Mouse (Mus musculus): ENCODE measurements around the gene Gpcpd1. TPM values are rescaled to one million over a fixed set of nuclear protein-coding genes. Genes with fewer than 3 reads are reported as not detected.
"Not testable (repeated sequence)": the region's sequence is repeated elsewhere in the genome, so short reads cannot be mapped to it uniquely, and the experiment has no call there.

Gene Gpcpd1
- polyA plus RNA-seq, 1 experiment from 2014 or later: 33.1 TPM

DNA sequence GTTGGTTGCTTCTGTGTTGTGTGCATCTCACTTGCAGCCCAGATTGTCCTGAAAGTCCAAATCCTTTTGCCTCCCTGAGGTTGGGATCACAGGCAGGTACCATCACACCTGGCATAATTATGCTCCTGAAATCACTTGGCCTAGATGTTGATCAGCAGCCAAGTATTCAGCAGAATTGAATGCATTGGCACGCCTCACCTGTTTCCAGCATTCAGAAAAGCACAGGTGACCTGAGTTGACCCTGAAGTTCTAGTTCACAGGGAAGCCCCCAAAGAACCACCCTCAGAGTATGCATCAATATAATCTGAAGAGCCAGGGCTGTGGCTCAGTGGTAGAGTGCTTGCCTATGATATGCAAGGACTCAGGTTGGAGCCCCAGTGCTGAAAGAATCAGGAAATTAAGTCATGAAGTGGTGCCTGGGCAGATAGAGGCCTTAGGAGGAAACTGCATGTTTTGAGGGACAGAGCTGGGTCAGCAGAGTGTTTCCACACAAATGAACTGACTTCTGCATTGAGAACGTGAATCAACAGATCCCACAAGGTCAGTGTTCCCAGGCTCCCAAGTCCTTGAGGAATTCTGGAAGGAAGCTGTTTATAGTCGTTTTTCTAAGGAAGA lies 10.4 kb upstream of the Gpcpd1 start:
- H3K4me1 ChIP-seq (ENCODE audit: insufficient read depth): no peaks in the 10 kb centered on the region
- no peaks in the 10 kb centered on the region for H3K27me3 ChIP-seq (ENCODE audit: insufficient read depth, low read length)
- H3K4me3 ChIP-seq (ENCODE audit: low read depth, low read length): no peak overlapping the region
- no peaks in the 10 kb centered on the region for H3K9me3 ChIP-seq (ENCODE audit: low read depth, low read length)
- WGBS: 65% methylated on average over 3 of the region's 3 CpGs
- H3K36me3 ChIP-seq (ENCODE audit: insufficient read depth): no peaks in the 10 kb centered on the region
- H3K27ac ChIP-seq (ENCODE audit: low read depth): no peak overlapping the region
- ATAC-seq (ENCODE audit: insufficient read depth) (no peak), DNase-seq (no peak)
- no peak overlapping the region for H3K4me2 ChIP-seq
- no peak for TF ChIP-seq CTCF (IDR thresholded peaks at IDR 0.05; ENCODE audit: low read depth)
- H3K9ac ChIP-seq: no peak overlapping the region

DNA sequence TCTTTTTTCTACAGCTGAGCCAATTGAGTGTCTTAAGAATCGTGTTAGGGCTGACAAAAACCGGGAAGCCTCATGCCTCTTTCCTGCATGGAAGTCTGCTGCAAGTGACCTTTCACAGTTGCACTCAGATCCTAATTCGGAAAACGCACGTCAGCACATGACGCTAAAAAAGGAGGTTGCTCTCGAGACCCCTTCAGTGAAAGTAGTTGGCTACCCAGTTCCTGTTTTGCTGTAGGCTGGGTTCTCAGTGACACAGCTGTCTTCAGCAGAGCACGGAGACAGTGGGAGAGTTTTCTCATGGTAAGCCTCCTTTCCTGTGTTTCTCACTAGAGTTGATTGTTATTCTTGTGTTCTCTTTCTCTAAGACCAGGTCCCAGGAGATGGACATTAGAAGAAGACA lies 9.7 kb upstream of the Gpcpd1 start:
- no peak for ATAC-seq (ENCODE audit: insufficient read depth)
- DNase-seq: no peak
- Histone ChIP-seq H3K9me3 (ENCODE audit: low read depth, low read length) (no peaks in the 10 kb centered on the region), H3K27me3 (ENCODE audit: insufficient read depth, low read length) (no peaks in the 10 kb centered on the region), H3K27ac (ENCODE audit: low read depth) (no peak overlapping the region), H3K4me1 (ENCODE audit: insufficient read depth) (no peaks in the 10 kb centered on the region), H3K9ac (no peak overlapping the region), H3K4me2 (no peak overlapping the region), H3K36me3 (ENCODE audit: insufficient read depth) (no peaks in the 10 kb centered on the region), H3K4me3 (ENCODE audit: low read depth, low read length) (no peak overlapping the region)
- 49% methylated on average over 8 of the region's 8 CpGs for WGBS
- TF ChIP-seq CTCF (IDR thresholded peaks at IDR 0.05; ENCODE audit: low read depth): no peak

GRCm38 (mm10) chr2:132595601-132596235 lies 8.2 kb upstream of the Gpcpd1 start:
- Histone ChIP-seq H3K4me1 (ENCODE audit: insufficient read depth) (no peaks in the 10 kb centered on the region), H3K27me3 (ENCODE audit: insufficient read depth, low read length) (no peaks in the 10 kb centered on the region), H3K27ac (ENCODE audit: low read depth) (no peak overlapping the region), H3K36me3 (ENCODE audit: insufficient read depth) (no peaks in the 10 kb centered on the region), H3K9me3 (ENCODE audit: low read depth, low read length) (no peaks in the 10 kb centered on the region), H3K4me2 (no peak overlapping the region), H3K9ac (no peak overlapping the region), H3K4me3 (ENCODE audit: low read depth, low read length) (no peak overlapping the region)
- ATAC-seq (ENCODE audit: insufficient read depth): no peak
- 76% methylated on average over 11 of the region's 11 CpGs for WGBS
- TF ChIP-seq CTCF (IDR thresholded peaks at IDR 0.05; ENCODE audit: low read depth): no peak
- no peak for DNase-seq

- WGBS: 87% methylated on average over 3 of the region's 3 CpGs
These were observed 4.6 kb upstream of the Gpcpd1 start for GRCm38 (mm10) chr2:132592126-132592525.

GRCm38 (mm10) chr2:132591579-132591978 lies 4.0 kb upstream of the Gpcpd1 start:
- not testable (repeated sequence) for H3K9ac ChIP-seq; H3K4me1 ChIP-seq (ENCODE audit: insufficient read depth); DNase-seq; ATAC-seq (ENCODE audit: insufficient read depth); H3K27me3 ChIP-seq (ENCODE audit: insufficient read depth, low read length); H3K4me2 ChIP-seq; H3K4me3 ChIP-seq (ENCODE audit: low read depth, low read length); H3K27ac ChIP-seq (ENCODE audit: low read depth); H3K9me3 ChIP-seq (ENCODE audit: low read depth, low read length); H3K36me3 ChIP-seq (ENCODE audit: insufficient read depth)
- WGBS: 74% methylated on average over 3 of the region's 3 CpGs

More at GRCm38 (mm10) chr2:132592126-132592525, 4.6 kb upstream of the Gpcpd1 start:
- ATAC-seq (ENCODE audit: insufficient read depth): no peak
- TF ChIP-seq CTCF (IDR thresholded peaks at IDR 0.05; ENCODE audit: low read depth): no peak
- Histone ChIP-seq H3K9me3 (ENCODE audit: low read depth, low read length) (no peaks in the 10 kb centered on the region), H3K36me3 (ENCODE audit: insufficient read depth) (no peaks in the 10 kb centered on the region), H3K27ac (ENCODE audit: low read depth) (no peak overlapping the region), H3K4me3 (ENCODE audit: low read depth, low read length) (no peak overlapping the region), H3K4me2 (no peak overlapping the region), H3K27me3 (ENCODE audit: insufficient read depth, low read length) (no peaks in the 10 kb centered on the region), H3K9ac (no peak overlapping the region), H3K4me1 (ENCODE audit: insufficient read depth) (no peaks in the 10 kb centered on the region)
- no peak for DNase-seq

DNA sequence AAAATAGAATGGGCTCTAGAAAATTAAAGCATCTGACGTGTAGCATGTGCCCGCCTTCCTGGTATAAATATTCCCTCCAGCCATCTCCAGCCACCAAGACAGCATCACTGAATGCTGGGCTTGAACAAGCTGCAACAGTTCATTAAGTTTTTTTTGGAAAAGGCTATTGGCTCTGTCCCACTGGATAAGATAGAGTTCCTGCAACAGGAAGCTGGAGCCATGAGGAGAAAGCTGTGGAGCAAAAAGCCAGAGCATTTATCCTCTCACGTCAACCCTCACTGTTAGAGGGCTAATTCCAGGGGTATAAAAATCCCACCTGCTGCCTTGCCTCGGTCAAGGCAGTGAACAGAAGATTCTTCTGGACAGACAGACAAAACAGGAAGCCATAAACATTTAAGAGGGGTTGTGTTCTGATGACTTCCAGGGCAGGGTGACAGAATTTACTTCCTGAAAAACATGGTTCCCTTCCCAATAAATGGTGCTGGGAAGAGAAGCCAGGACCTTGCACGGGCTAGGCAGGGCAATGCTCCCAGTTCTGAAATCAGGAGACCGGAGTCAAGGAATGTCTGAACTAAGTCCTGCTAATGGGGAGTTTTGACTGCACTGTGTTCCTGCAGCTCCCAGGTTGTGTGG lies 2.5 kb upstream of the Gpcpd1 start:
- WGBS: 59% methylated on average over 6 of the region's 6 CpGs
- Histone ChIP-seq H3K27me3 (ENCODE audit: insufficient read depth, low read length) (no peaks in the 10 kb centered on the region), H3K36me3 (ENCODE audit: insufficient read depth) (no peaks in the 10 kb centered on the region), H3K27ac (ENCODE audit: low read depth) (no peak overlapping the region), H3K4me1 (ENCODE audit: insufficient read depth) (no peaks in the 10 kb centered on the region), H3K4me3 (ENCODE audit: low read depth, low read length) (no peak overlapping the region), H3K4me2 (no peak overlapping the region), H3K9ac (no peak overlapping the region), H3K9me3 (ENCODE audit: low read depth, low read length) (no peaks in the 10 kb centered on the region)
- no peak for ATAC-seq (ENCODE audit: insufficient read depth)
- TF ChIP-seq CTCF (IDR thresholded peaks at IDR 0.05; ENCODE audit: low read depth): no peak
- no peak for DNase-seq

DNA sequence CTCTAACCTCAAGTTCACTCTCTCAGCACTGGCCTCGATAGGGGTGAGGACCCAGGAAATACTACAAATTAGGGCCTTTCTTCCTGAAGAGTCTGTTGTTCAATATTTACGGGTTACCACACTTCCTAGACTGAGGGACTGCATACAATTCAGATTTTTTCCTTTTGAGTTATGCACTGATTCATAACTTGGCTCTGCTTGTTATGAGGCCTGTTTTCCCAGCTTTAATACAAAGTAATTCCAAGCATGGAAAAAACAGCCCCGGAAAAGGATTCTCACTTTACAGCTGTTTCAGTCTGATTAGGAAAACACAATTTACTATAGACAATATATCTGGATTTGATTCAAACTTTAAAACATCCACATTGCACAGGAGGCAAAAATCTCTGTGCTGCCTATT lies 1.5 kb downstream of the Gpcpd1 start:
- Histone ChIP-seq H3K9ac (no peak overlapping the region), H3K9me3 (ENCODE audit: low read depth, low read length) (no peaks in the 10 kb centered on the region), H3K4me1 (ENCODE audit: insufficient read depth) (no peaks in the 10 kb centered on the region; the same call in 1 of the 2 replicates), H3K4me2 (no peak overlapping the region), H3K4me3 (ENCODE audit: low read depth, low read length) (no peak overlapping the region), H3K27me3 (ENCODE audit: insufficient read depth, low read length) (no peaks in the 10 kb centered on the region), H3K36me3 (ENCODE audit: insufficient read depth) (no peaks in the 10 kb centered on the region), H3K27ac (ENCODE audit: low read depth) (no peak overlapping the region)
- no peak for TF ChIP-seq CTCF (IDR thresholded peaks at IDR 0.05; ENCODE audit: low read depth)
- WGBS: 35% methylated on average over 3 of the region's 3 CpGs
- ATAC-seq (ENCODE audit: insufficient read depth): no peak
- no peak for DNase-seq
